Comparison of ENCODE assay signal across 12 mouse cellular contexts in genomic region chr17:65643579-65643978, GRCm38 (mm10). TPM values are rescaled to one million over a fixed set of nuclear protein-coding genes. Genes with fewer than 3 reads are reported as not detected.
DNase-seq lines count a peak whose midpoint lies in the region; ATAC-seq and TF ChIP-seq lines count a peak whose summit lies in the region.
"Had no signal": no experiment of that assay in that cellular context is flagged by ENCODE, and none has a peak within 500 bp of the region (broad histone marks: within the 10 kb centered on the region; RNA-seq: fewer than 3 reads in every experiment).

No protein-coding gene starts in this region.

- H3K4me2 ChIP-seq in forebrain, embryonic 12.5 days, result no peak overlapping the region
- 0 out of 2 replicates have a peak overlapping the region, but pooled peaks have one; percentile 13 for H3K4me2 ChIP-seq in limb, embryonic 14.5 days (replicated peaks; ENCODE audit: low read depth, low read length, severe bottlenecking)
- H3K4me2 ChIP-seq in neural tube, embryonic 15.5 days, result no peak overlapping the region

- no peak for TF ChIP-seq POLR2A in limb, embryonic 14.5 days (IDR thresholded peaks at IDR 0.05; ENCODE audit: borderline replicate concordance, extremely low read depth, insufficient read depth, insufficient read length)

- DNase-seq in forebrain, embryonic 10.5 days (ENCODE audit: extremely low spot score, low spot score), result no peak
- DNase-seq in layer of hippocampus, adult 2 months (ENCODE audit: low spot score in 2 of 2), result no peak
- no peak for DNase-seq in layer of hippocampus, postnatal 25 days (ENCODE audit: extremely low spot score in 1 of 2, low spot score in 1 of 2)
- no peak for DNase-seq in limb, embryonic 14.5 days (ENCODE audit: low spot score)
- DNase-seq in spleen, adult 12 weeks (ENCODE audit: low spot score), result no peak
- no peak for DNase-seq in Muller cell, postnatal 12 days (ENCODE audit: inconsistent ontology term)
- DNase-seq: adrenal gland, postnatal 14 days had no signal

- no peak overlapping the region for H3K9ac ChIP-seq in forebrain, embryonic 12.5 days
- H3K9ac ChIP-seq in limb, embryonic 14.5 days (ENCODE audit: low read depth, low read length, severe bottlenecking), result no peak overlapping the region; the same call in 1 of the 2 replicates
- no peak overlapping the region for H3K9ac ChIP-seq in neural tube, embryonic 15.5 days (replicated peaks)

- peak overlapping the region; percentile 58; the same call in 1 of the 2 replicates for H3K27ac ChIP-seq in forebrain, embryonic 10.5 days
- no peak overlapping the region for H3K27ac ChIP-seq in forebrain, embryonic 12.5 days
- H3K27ac ChIP-seq in layer of hippocampus, adult 2 months, result peak overlapping the region; percentile 85
- peak overlapping the region; percentile 55; the same call in 1 of the 2 replicates for H3K27ac ChIP-seq in limb, embryonic 14.5 days (replicated peaks; ENCODE audit: low read depth, low read length)
- H3K27ac ChIP-seq in neural tube, embryonic 15.5 days (replicated peaks), result peak overlapping the region; percentile 68
- H3K27ac ChIP-seq: heart, embryonic 10.5 days had no signal

- no peak overlapping the region for H3K4me3 ChIP-seq in forebrain, embryonic 10.5 days
- no peak overlapping the region for H3K4me3 ChIP-seq in forebrain, embryonic 12.5 days (replicated peaks)
- no peak overlapping the region for H3K4me3 ChIP-seq in layer of hippocampus, adult 2 months
- no peak overlapping the region for H3K4me3 ChIP-seq in limb, embryonic 14.5 days (replicated peaks; ENCODE audit: low read length)
- H3K4me3 ChIP-seq in neural tube, embryonic 15.5 days (replicated peaks), result no peak overlapping the region
- H3K4me3 ChIP-seq: heart, embryonic 10.5 days had no signal

- TF ChIP-seq CTCF in layer of hippocampus, adult 2 months (conservative IDR thresholded peaks at IDR 0.05), result no peak

- peaks cover 31% of the 10 kb centered on the region for H3K4me1 ChIP-seq in forebrain, embryonic 10.5 days
- H3K4me1 ChIP-seq in forebrain, embryonic 12.5 days, result peaks cover 11% of the 10 kb centered on the region
- 0 out of 2 replicates have a peak, but pooled peaks cover 7% of the 10 kb centered on the region for H3K4me1 ChIP-seq in limb, embryonic 14.5 days (ENCODE audit: control insufficient read depth, insufficient read depth, low read length)
- peaks cover 16% of the 10 kb centered on the region for H3K4me1 ChIP-seq in neural tube, embryonic 15.5 days

- H3K27me3 ChIP-seq in forebrain, embryonic 10.5 days (ENCODE audit: poor library complexity, severe bottlenecking), result no peaks in the 10 kb centered on the region
- H3K27me3 ChIP-seq in forebrain, embryonic 12.5 days, result no peaks in the 10 kb centered on the region
- no peaks in the 10 kb centered on the region for H3K27me3 ChIP-seq in limb, embryonic 14.5 days (ENCODE audit: control insufficient read depth, insufficient read depth, low read length)
- H3K27me3 ChIP-seq in neural tube, embryonic 15.5 days (replicated peaks), result no peaks in the 10 kb centered on the region

- 83% methylated on average over 5 of the region's 5 CpGs for WGBS in forebrain, embryonic 10.5 days
- 89% methylated on average over 5 of the region's 5 CpGs for WGBS in forebrain, embryonic 12.5 days
- WGBS in limb, embryonic 14.5 days, result 60% methylated on average over 5 of the region's 5 CpGs
- WGBS in neural tube, embryonic 15.5 days, result 81% methylated on average over 5 of the region's 5 CpGs

- H3K36me3 ChIP-seq in forebrain, embryonic 10.5 days (replicated peaks), result no peaks in the 10 kb centered on the region
- H3K36me3 ChIP-seq in forebrain, embryonic 12.5 days (replicated peaks), result no peaks in the 10 kb centered on the region
- no peaks in the 10 kb centered on the region for H3K36me3 ChIP-seq in limb, embryonic 14.5 days (ENCODE audit: control insufficient read depth, insufficient read depth, low read length)
- H3K36me3 ChIP-seq in neural tube, embryonic 15.5 days, result no peaks in the 10 kb centered on the region
- H3K36me3 ChIP-seq: heart, embryonic 10.5 days had no signal

- no peak for ATAC-seq in forebrain, embryonic 12.5 days (ENCODE audit: low FRiP score)
- ATAC-seq in limb, embryonic 14.5 days (ENCODE audit: low FRiP score, low read depth), result no peak
- no peak for ATAC-seq in neural tube, embryonic 15.5 days (ENCODE audit: low FRiP score)

- H3K9me3 ChIP-seq in forebrain, embryonic 10.5 days, result no peaks in the 10 kb centered on the region
- H3K9me3 ChIP-seq in forebrain, embryonic 12.5 days, result no peaks in the 10 kb centered on the region
- H3K9me3 ChIP-seq in limb, embryonic 14.5 days (ENCODE audit: control insufficient read depth, low read length), result no peaks in the 10 kb centered on the region
- no peaks in the 10 kb centered on the region for H3K9me3 ChIP-seq in neural tube, embryonic 15.5 days (replicated peaks)
- H3K9me3 ChIP-seq: heart, embryonic 10.5 days had no signal

RNA-seq across cellular contexts. Expression of gene Txndc2, which starts 1.6 kb away (rescaled TPM):
- polyA plus RNA-seq in forebrain, embryonic 10.5 days (2016; fragmentation: Nextera tagmentation; extraction: Ambion mirVana), result not detected in 2 replicates
- polyA plus RNA-seq in forebrain, embryonic 12.5 days (2016; fragmentation: Nextera tagmentation; extraction: Ambion mirVana), result 0.17 and 0.28 TPM in 2 replicates
- not detected for total RNA-seq in layer of hippocampus, adult 2 months (2021)
- total RNA-seq in layer of hippocampus, postnatal 25 days (2021), result not detected
- polyA plus RNA-seq in limb, embryonic 14.5 days (2012; rRNA removed), result 0.08 and 0.14 TPM in 2 replicates
- polyA plus RNA-seq in limb, embryonic 14.5 days (2014; fragmentation: Nextera tagmentation; extraction: Ambion mirVana), result 0.10 and 0.22 TPM in 2 replicates
- polyA plus RNA-seq in neural tube, embryonic 15.5 days (2015; fragmentation: Nextera tagmentation; extraction: Ambion mirVana), result 0.10 and 0.13 TPM in 2 replicates
- total RNA-seq: liver, adult 2 months had no signal
- polyA plus RNA-seq: heart, embryonic 10.5 days; large intestine, adult 2 months; liver, adult 2 months had no signal

RNA-seq across cellular contexts. Expression of gene Vapa, which starts 30.2 kb away (rescaled TPM):
- polyA plus RNA-seq in forebrain, embryonic 10.5 days (2016; fragmentation: Nextera tagmentation; extraction: Ambion mirVana), result 159 and 174 TPM in 2 replicates
- 236 and 246 TPM in 2 replicates for polyA plus RNA-seq in forebrain, embryonic 12.5 days (2016; fragmentation: Nextera tagmentation; extraction: Ambion mirVana)
- 100 to 1,000 TPM; 131 to 137 TPM for total RNA-seq in layer of hippocampus, adult 2 months (2021)
- total RNA-seq in layer of hippocampus, postnatal 25 days (2021), result 100 to 1,000 TPM; 132 to 153 TPM
- polyA plus RNA-seq in limb, embryonic 14.5 days (2012; rRNA removed), result 53.0 and 57.7 TPM in 2 replicates
- 192 and 196 TPM in 2 replicates for polyA plus RNA-seq in limb, embryonic 14.5 days (2014; fragmentation: Nextera tagmentation; extraction: Ambion mirVana)
- 270 and 299 TPM in 2 replicates for polyA plus RNA-seq in neural tube, embryonic 15.5 days (2015; fragmentation: Nextera tagmentation; extraction: Ambion mirVana)
